Mouse (Mus musculus) thymus, postnatal 10 days (tissue): Measurements from ENCODE around the gene Tmem121.
"Not testable (repeated sequence)": the region's sequence is repeated elsewhere in the genome, so short reads cannot be mapped to it uniquely, and the experiment has no call there.

Experiments used
- DNase-seq, 2 experiments: peaks; one replicate each; pipeline ENCODE4 v3.0.0; 2021; ENCODE audit warnings: low spot score in 2 of 2

The Tmem121 gene

GRCm38 (mm10) chr12:113219867-113220266, 34.1 kb downstream of the Tmem121 start:
- DNase-seq: peak; percentile 64 to 82

- DNase-seq: peak; percentile 70 to 80
These were observed 34.7 kb downstream of the Tmem121 start for GRCm38 (mm10) chr12:113220447-113220846.

- peak; percentile 55 to 78 for DNase-seq
These were observed 35.6 kb downstream of the Tmem121 start for GRCm38 (mm10) chr12:113221289-113221688.

GRCm38 (mm10) chr12:113222121-113222636, 36.4 kb downstream of the Tmem121 start:
- peak; percentile 89 to 98 for DNase-seq

- DNase-seq: peak; percentile 55 to 69
These were observed 37.0 kb downstream of the Tmem121 start for GRCm38 (mm10) chr12:113222748-113223147.

GRCm38 (mm10) chr12:113224206-113224605, 38.5 kb downstream of the Tmem121 start:
- peak; percentile 32 to 71 for DNase-seq

GRCm38 (mm10) chr12:113224687-113225091, 39.0 kb downstream of the Tmem121 start:
- no peak for DNase-seq

GRCm38 (mm10) chr12:113227970-113228593, 42.4 kb downstream of the Tmem121 start:
- no peak for DNase-seq

- DNase-seq: no peak
These were observed 45.0 kb downstream of the Tmem121 start for GRCm38 (mm10) chr12:113230741-113231140.

- DNase-seq: not testable (repeated sequence)
These were observed 46.0 kb downstream of the Tmem121 start for GRCm38 (mm10) chr12:113231551-113232263.

GRCm38 (mm10) chr12:113232264-113232750, 46.6 kb downstream of the Tmem121 start:
- not testable (repeated sequence) for DNase-seq
